17 mouse cellular contexts compared by ENCODE assay signal in the genomic region with DNA sequence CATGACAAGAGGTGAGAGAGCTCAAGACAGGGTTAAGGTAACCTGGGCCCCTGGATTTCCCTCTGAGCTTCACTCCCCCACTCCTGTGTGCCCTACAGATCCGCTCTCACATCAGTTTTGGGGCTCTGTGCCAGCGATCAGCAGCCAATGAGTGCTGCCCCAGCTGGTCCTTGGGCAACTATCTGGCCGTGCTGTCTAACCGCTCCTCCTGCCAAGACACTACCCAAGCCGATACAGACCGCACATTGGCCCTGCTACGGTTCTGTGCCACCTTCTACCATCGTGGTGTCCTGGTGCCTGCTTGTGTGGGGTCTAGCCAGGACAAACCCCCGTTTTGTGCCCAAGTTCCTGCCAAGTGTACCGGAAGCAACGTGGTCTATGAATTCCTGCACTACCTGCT. TPM values are rescaled to one million over a fixed set of nuclear protein-coding genes. Genes with fewer than 3 reads are reported as not detected.
DNase-seq lines count a peak whose midpoint lies in the region; ATAC-seq and TF ChIP-seq lines count a peak whose summit lies in the region.
"Had no signal": no experiment of that assay in that cellular context is flagged by ENCODE, and none has a peak within 500 bp of the region (broad histone marks: within the 10 kb centered on the region; RNA-seq: fewer than 3 reads in every experiment).

No protein-coding gene starts in this region.

- H3K4me3 ChIP-seq in E14TG2a.4 (replicated peaks; ENCODE audit: low read length) = 0 out of 2 replicates have a peak overlapping the region, but pooled peaks have one; percentile 68
- H3K4me3 ChIP-seq in thymus, adult 2 months (ENCODE audit: control insufficient read depth, insufficient read depth, low read length) = no peak overlapping the region
- H3K4me3 ChIP-seq: embryonic facial prominence, embryonic 13.5 days had no signal

- no peak for TF ChIP-seq POLR2A in thymus, adult 2 months (IDR thresholded peaks at IDR 0.05; ENCODE audit: control insufficient read depth, extremely low read depth, insufficient read depth, low read length, poor library complexity)

- H3K27me3 ChIP-seq in E14TG2a.4 (ENCODE audit: insufficient read depth, low read length) = peaks cover 93% of the 10 kb centered on the region
- H3K27me3 ChIP-seq in thymus, adult 2 months (ENCODE audit: control insufficient read depth, insufficient read depth, low read length) = no peaks in the 10 kb centered on the region

- 0 out of 2 replicates have a peak, but pooled peaks have one; percentile 7 for ATAC-seq in frontal cortex, adult (ENCODE audit: low TSS enrichment)
- ATAC-seq: Patski had no signal

- H3K9me3 ChIP-seq in E14TG2a.4 (ENCODE audit: low read length) = no peaks in the 10 kb centered on the region
- H3K9me3 ChIP-seq: embryonic facial prominence, embryonic 13.5 days had no signal

- no peaks in the 10 kb centered on the region for H3K36me3 ChIP-seq in E14TG2a.4 (ENCODE audit: insufficient read depth, low read length)
- H3K36me3 ChIP-seq in thymus, adult 2 months (ENCODE audit: control insufficient read depth, insufficient read depth, low read length) = no peaks in the 10 kb centered on the region
- H3K36me3 ChIP-seq: embryonic facial prominence, embryonic 13.5 days had no signal

- 91% methylated on average over 11 of the region's 11 CpGs for WGBS in thymus, adult 2 months

- no peak for TF ChIP-seq CTCF in E14TG2a.4 (conservative IDR thresholded peaks at IDR 0.05; ENCODE audit: low read length)
- TF ChIP-seq CTCF in thymus, adult 2 months (IDR thresholded peaks at IDR 0.05; ENCODE audit: borderline replicate concordance, control insufficient read depth, extremely low read depth, insufficient read depth, low read length, poor library complexity) = no peak

- H3K4me1 ChIP-seq in E14TG2a.4 (replicated peaks; ENCODE audit: low read depth, low read length) = peaks cover 20% of the 10 kb centered on the region
- no peaks in the 10 kb centered on the region for H3K4me1 ChIP-seq in thymus, adult 2 months (replicated peaks; ENCODE audit: control insufficient read depth, insufficient read depth, low read length)

- no peak for DNase-seq in frontal cortex, postnatal 25 days (ENCODE audit: low spot score in 2 of 2)
- DNase-seq in cerebellum, adult 11-12 months = peak; percentile 90
- peak; percentile 63 for DNase-seq in gastrocnemius, postnatal 10 days
- no peak for DNase-seq in kidney, adult 18-20 months
- no peak for DNase-seq in thymus, adult 2 months
- DNase-seq in urinary bladder, adult 18-20 months (ENCODE audit: low spot score in 2 of 2) = no peak
- DNase-seq: kidney, postnatal 25 days had no signal

- no peak overlapping the region for H3K27ac ChIP-seq in thymus, adult 2 months (ENCODE audit: control insufficient read depth, insufficient read depth, low read length)
- H3K27ac ChIP-seq: embryonic facial prominence, embryonic 13.5 days; macrophage had no signal

RNA-seq across cellular contexts. Expression of a gene that starts 10.0 kb away (rescaled TPM):
- under 1 TPM; 0.34 to 0.35 TPM for total RNA-seq in gastrocnemius, postnatal 10 days (2021)
- polyA plus RNA-seq in thymus, adult 2 months (2012; rRNA removed) = 0.36 and 0.41 TPM in 2 replicates
- total RNA-seq: granulocyte monocyte progenitor cell, adult 5-6 weeks; hematopoietic stem cell, adult 5-6 weeks had no signal
- polyA plus RNA-seq: macrophage had no signal

RNA-seq across cellular contexts. Expression of a gene that starts 16.9 kb away (rescaled TPM):
- not detected for total RNA-seq in gastrocnemius, postnatal 10 days (2021)
- polyA plus RNA-seq in thymus, adult 2 months (2012; rRNA removed) = 3.3 and 4.9 TPM in 2 replicates
- total RNA-seq: granulocyte monocyte progenitor cell, adult 5-6 weeks; hematopoietic stem cell, adult 5-6 weeks had no signal
- polyA plus RNA-seq: C2C12; embryonic facial prominence, embryonic 13.5 days; limb, embryonic 14.5 days; macrophage; neural tube, embryonic 14.5 days; Patski had no signal

RNA-seq across cellular contexts. Expression of a gene that starts 24.3 kb away (rescaled TPM):
- 10 to 100 TPM in 1 of 2 experiments, 1 to 10 TPM in 1; 9.4 to 10.0 TPM for total RNA-seq in gastrocnemius, postnatal 10 days (2021)
- 19.4 and 22.8 TPM in 2 replicates for polyA plus RNA-seq in thymus, adult 2 months (2012; rRNA removed)

RNA-seq across cellular contexts. Expression of a gene that starts 27.0 kb away (rescaled TPM):
- total RNA-seq in gastrocnemius, postnatal 10 days (2021) = 1 to 10 TPM; 5.7 to 8.5 TPM
- polyA plus RNA-seq in thymus, adult 2 months (2012; rRNA removed) = 1.2 and 1.8 TPM in 2 replicates

RNA-seq across cellular contexts. Expression of a gene that starts 43.9 kb away (rescaled TPM):
- 1 to 10 TPM; 6.0 to 8.6 TPM for total RNA-seq in gastrocnemius, postnatal 10 days (2021)
- polyA plus RNA-seq in thymus, adult 2 months (2012; rRNA removed) = 18.9 and 25.7 TPM in 2 replicates

Comparison
In these comparisons a context has a peak if more than half of its experiments do, and no peak if none do; other contexts are left out.
1. DNase-seq: peak in cerebellum, adult 11-12 months (single experiment) and gastrocnemius, postnatal 10 days (single experiment); none in frontal cortex, postnatal 25 days (0 of 2), kidney, adult 18-20 months (single experiment), thymus, adult 2 months (single experiment) and urinary bladder, adult 18-20 months (0 of 2).